Mouse (Mus musculus) G1E (cell line): ENCODE measurements around the gene Aldh3b2.

Source experiments
- CTCF ChIP-seq: IDR thresholded peaks from 2 replicates; pipeline ENCODE4 v1.5.1; 2012; ENCODE audit warnings: low read depth, low read length, inconsistent platforms, mixed read lengths
- GATA1 ChIP-seq: IDR thresholded peaks from 2 replicates; pipeline ENCODE4 v1.6.1; 2012; ENCODE audit warnings: borderline replicate concordance, low read length, inconsistent platforms, mixed read lengths
- GATA2 ChIP-seq: IDR thresholded peaks from 2 replicates; pipeline ENCODE4 v1.6.1; 2012; ENCODE audit warnings: low read depth, low read length, inconsistent platforms, borderline replicate concordance
- TAL1 ChIP-seq: conservative IDR thresholded peaks from 2 replicates; pipeline ENCODE4 v1.6.1; 2012; ENCODE audit warnings: low read depth, low read length, inconsistent platforms, mixed read lengths

DNA sequence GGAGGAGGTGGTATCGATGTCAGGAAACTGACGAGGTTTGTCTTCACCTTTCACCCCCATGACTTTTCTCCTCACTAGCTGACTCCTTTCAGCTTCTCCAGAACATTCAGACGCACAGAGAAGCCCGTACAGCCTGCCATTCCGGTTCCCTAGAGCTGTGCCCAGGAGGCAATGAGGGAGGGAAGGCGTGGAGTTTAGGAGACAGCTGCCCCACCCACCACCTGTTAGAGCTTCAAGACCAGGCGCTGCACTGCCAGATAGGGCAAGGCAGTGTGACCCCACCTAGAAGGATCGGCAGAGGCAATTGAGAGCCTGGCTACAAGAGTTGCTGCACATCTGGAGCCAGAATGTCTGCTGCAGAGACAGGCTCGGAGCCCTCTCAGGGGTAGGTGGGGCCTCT, at the start of gene Aldh3b2:
- TF ChIP-seq CTCF: no peak
- TF ChIP-seq GATA1: no peak
- TF ChIP-seq TAL1: no peak
- TF ChIP-seq GATA2: no peak
